Comparison of ENCODE assay signal across 8 mouse cellular contexts in genomic region chr6:3498162-3498848, GRCm38 (mm10). TPM values are rescaled to one million over a fixed set of nuclear protein-coding genes. Genes with fewer than 3 reads are reported as not detected.
DNase-seq lines count a peak whose midpoint lies in the region; ATAC-seq and TF ChIP-seq lines count a peak whose summit lies in the region.

Gene Hepacam2 (minus strand): TSS chr6:3498298.
Gene Vps50 (plus strand): TSS chr6:3498382.

- peak within 1 kb of the TSS; percentile 69 for H3K9ac ChIP-seq in forebrain, embryonic 16.5 days (replicated peaks; ENCODE audit: low read depth, low read length)
- H3K9ac ChIP-seq in lung, embryonic 14.5 days = peak within 1 kb of the TSS; percentile 68

- under 1% methylated on average over 28 of the region's 28 CpGs for WGBS in forebrain, embryonic 16.5 days
- 2% methylated on average over 28 of the region's 28 CpGs for WGBS in lung, embryonic 14.5 days
- WGBS in olfactory bulb, adult 2 months = 1% methylated on average over 28 of the region's 28 CpGs
- 2% methylated on average over 28 of the region's 28 CpGs for WGBS in thymus, adult 2 months

- peak; percentile 15; the same call in 1 of the 2 replicates for TF ChIP-seq POLR2A in olfactory bulb, adult 2 months (IDR thresholded peaks at IDR 0.05; ENCODE audit: insufficient read depth, low read depth, low read length)
- no peak for TF ChIP-seq POLR2A in thymus, adult 2 months (IDR thresholded peaks at IDR 0.05; ENCODE audit: control insufficient read depth, extremely low read depth, insufficient read depth, low read length, poor library complexity)

- H3K9me3 ChIP-seq in G1E (replicated peaks) = no peaks in the 10 kb centered on the region
- no peaks in the 10 kb centered on the region for H3K9me3 ChIP-seq in forebrain, embryonic 16.5 days (ENCODE audit: control insufficient read depth, low read length)
- no peaks in the 10 kb centered on the region for H3K9me3 ChIP-seq in lung, embryonic 14.5 days (ENCODE audit: low read depth, low read length)

- H3K36me3 ChIP-seq in G1E (replicated peaks) = peaks cover 2% of the 10 kb centered on the region
- H3K36me3 ChIP-seq in forebrain, embryonic 16.5 days (ENCODE audit: control insufficient read depth, insufficient read depth) = no peaks in the 10 kb centered on the region
- no peaks in the 10 kb centered on the region for H3K36me3 ChIP-seq in lung, embryonic 14.5 days (ENCODE audit: insufficient read depth)
- H3K36me3 ChIP-seq in thymus, adult 2 months (ENCODE audit: control insufficient read depth, insufficient read depth, low read length) = no peaks in the 10 kb centered on the region

- intact Hi-C loops in heart, postnatal 36 days (cut with DNase I) = loop anchor here (2.0 kb wide), 1 partner anchor 588 kb away; the partner anchor contains the start of gene Bet1

- no peaks in the 10 kb centered on the region for H3K27me3 ChIP-seq in G1E (ENCODE audit: insufficient read depth, low read length)
- no peaks in the 10 kb centered on the region for H3K27me3 ChIP-seq in forebrain, embryonic 16.5 days (replicated peaks; ENCODE audit: control insufficient read depth, insufficient read depth, low read length)
- no peaks in the 10 kb centered on the region for H3K27me3 ChIP-seq in lung, embryonic 14.5 days (ENCODE audit: insufficient read depth, low read length)
- no peaks in the 10 kb centered on the region for H3K27me3 ChIP-seq in thymus, adult 2 months (ENCODE audit: control insufficient read depth, insufficient read depth, low read length)

- peak; percentile 99 for ATAC-seq in G1E (ENCODE audit: extremely low read depth, insufficient number of reproducible peaks, low FRiP score, poor library complexity, severe bottlenecking)
- peak; percentile 100 for ATAC-seq in forebrain, embryonic 16.5 days
- peak; percentile 99 for ATAC-seq in lung, embryonic 14.5 days (ENCODE audit: insufficient read depth)

- no peak within 1 kb of the TSS for H3K27ac ChIP-seq in forebrain, embryonic 16.5 days (ENCODE audit: low read length)
- peak within 1 kb of the TSS; percentile 79 for H3K27ac ChIP-seq in layer of hippocampus, adult 2 months
- H3K27ac ChIP-seq in lung, embryonic 14.5 days (ENCODE audit: low read depth) = no peak within 1 kb of the TSS
- H3K27ac ChIP-seq in olfactory bulb, adult 2 months (ENCODE audit: insufficient read depth, low read depth, low read length) = no peak within 1 kb of the TSS
- H3K27ac ChIP-seq in thymus, adult 2 months (ENCODE audit: control insufficient read depth, insufficient read depth, low read length) = no peak within 1 kb of the TSS

- peaks cover 13% of the 10 kb centered on the region for H3K4me1 ChIP-seq in G1E (ENCODE audit: insufficient read depth, low read depth, low read length)
- peaks cover 12% of the 10 kb centered on the region for H3K4me1 ChIP-seq in forebrain, embryonic 16.5 days (replicated peaks; ENCODE audit: control insufficient read depth, insufficient read depth, low read length)
- H3K4me1 ChIP-seq in lung, embryonic 14.5 days (ENCODE audit: insufficient read depth) = no peaks in the 10 kb centered on the region
- H3K4me1 ChIP-seq in olfactory bulb, adult 2 months (ENCODE audit: control insufficient read depth, insufficient read depth, low read length) = peaks cover 4% of the 10 kb centered on the region
- peaks cover 6% of the 10 kb centered on the region for H3K4me1 ChIP-seq in thymus, adult 2 months (replicated peaks; ENCODE audit: control insufficient read depth, insufficient read depth, low read length)

- no peak for TF ChIP-seq CTCF in G1E (IDR thresholded peaks at IDR 0.05; ENCODE audit: low read depth, low read length)
- TF ChIP-seq CTCF in layer of hippocampus, adult 2 months (conservative IDR thresholded peaks at IDR 0.05) = no peak; the same call in none of the 2 replicates
- no peak for TF ChIP-seq CTCF in lung, embryonic 14.5 days (IDR thresholded peaks at IDR 0.05; ENCODE audit: low read depth)
- no peak for TF ChIP-seq CTCF in olfactory bulb, adult 2 months (IDR thresholded peaks at IDR 0.05; ENCODE audit: insufficient read depth, low read depth, low read length)
- 0 out of 2 replicates have a peak, but pooled peaks have one; percentile 24 for TF ChIP-seq CTCF in thymus, adult 2 months (IDR thresholded peaks at IDR 0.05; ENCODE audit: borderline replicate concordance, control insufficient read depth, extremely low read depth, insufficient read depth, low read length, poor library complexity)

- H3K4me3 ChIP-seq in G1E (ENCODE audit: low read depth, low read length) = peak within 1 kb of the TSS; percentile 78
- H3K4me3 ChIP-seq in forebrain, embryonic 16.5 days (replicated peaks; ENCODE audit: low read length) = peak within 1 kb of the TSS; percentile 79
- H3K4me3 ChIP-seq in layer of hippocampus, adult 2 months = peak within 1 kb of the TSS; percentile 81
- peak within 1 kb of the TSS; percentile 74 for H3K4me3 ChIP-seq in lung, embryonic 14.5 days (ENCODE audit: low read depth, low read length)
- H3K4me3 ChIP-seq in olfactory bulb, adult 2 months (ENCODE audit: insufficient read depth, low read depth, low read length) = peak within 1 kb of the TSS; percentile 65
- peak within 1 kb of the TSS; percentile 59 for H3K4me3 ChIP-seq in thymus, adult 2 months (ENCODE audit: control insufficient read depth, insufficient read depth, low read length)

- peak; percentile 79 for DNase-seq in G1E (ENCODE audit: low spot score)
- peak; percentile 89 to 97 for DNase-seq in cerebellum, adult 18-20 months
- peak; percentile 85 to 87 for DNase-seq in heart, postnatal 36 days
- peak; percentile 89 to 96 for DNase-seq in layer of hippocampus, adult 2 months (ENCODE audit: low spot score in 2 of 2)
- DNase-seq in lung, embryonic 14.5 days = peak; percentile 96
- DNase-seq in thymus, adult 2 months = peak; percentile 90

- H3K4me2 ChIP-seq in forebrain, embryonic 16.5 days (ENCODE audit: low read length) = peak within 1 kb of the TSS; percentile 95
- peak within 1 kb of the TSS; percentile 77 for H3K4me2 ChIP-seq in lung, embryonic 14.5 days

RNA-seq across cellular contexts. Expression of gene Hepacam2, which starts in this region (rescaled TPM):
- total RNA-seq in G1E (2014; fragmentation: Nextera tagmentation) (not detected in 2 replicates), G1E (2017) (0.22 and 0.35 TPM in 2 replicates)
- not detected in 2 replicates for polyA plus RNA-seq in G1E (2012)
- 0.66 and 0.67 TPM in 2 replicates for polyA plus RNA-seq in forebrain, embryonic 16.5 days (2015; fragmentation: Nextera tagmentation; extraction: Ambion mirVana)
- total RNA-seq in heart, postnatal 36 days (2021) = under 1 TPM; 0.22 to 0.42 TPM
- under 1 TPM; 0.31 to 0.44 TPM for total RNA-seq in layer of hippocampus, adult 2 months (2021)
- polyA plus RNA-seq in lung, embryonic 14.5 days (2014; fragmentation: Nextera tagmentation; extraction: Ambion mirVana) = 0.26 and 0.39 TPM in 2 replicates
- polyA plus RNA-seq in olfactory bulb, adult 2 months (2012; ENCODE audit: insufficient read depth, insufficient read length, low replicate concordance, missing spikeins) = not detected in 2 replicates
- polyA plus RNA-seq in thymus, adult 2 months (2012; rRNA removed) = 3.0 and 4.4 TPM in 2 replicates

RNA-seq across cellular contexts. Expression of gene Vps50, which starts in this region (rescaled TPM):
- total RNA-seq in G1E (2014; fragmentation: Nextera tagmentation) (23.6 and 24.5 TPM in 2 replicates), G1E (2017) (39.8 and 49.2 TPM in 2 replicates)
- polyA plus RNA-seq in G1E (2012) = 1.5 and 1.6 TPM in 2 replicates
- polyA plus RNA-seq in forebrain, embryonic 16.5 days (2015; fragmentation: Nextera tagmentation; extraction: Ambion mirVana) = 53.5 and 59.5 TPM in 2 replicates
- 10 to 100 TPM; 15.7 to 16.2 TPM for total RNA-seq in heart, postnatal 36 days (2021)
- 10 to 100 TPM; 52.1 to 54.2 TPM for total RNA-seq in layer of hippocampus, adult 2 months (2021)
- 31.2 and 31.8 TPM in 2 replicates for polyA plus RNA-seq in lung, embryonic 14.5 days (2014; fragmentation: Nextera tagmentation; extraction: Ambion mirVana)
- not detected in 2 replicates for polyA plus RNA-seq in olfactory bulb, adult 2 months (2012; ENCODE audit: insufficient read depth, insufficient read length, low replicate concordance, missing spikeins)
- polyA plus RNA-seq in thymus, adult 2 months (2012; rRNA removed) = 3.2 and 4.0 TPM in 2 replicates
